Comparison of ENCODE assay signal across 25 mouse cellular contexts in genomic region chr11:102557386-102557785, GRCm38 (mm10). TPM values are rescaled to one million over a fixed set of nuclear protein-coding genes. Genes with fewer than 3 reads are reported as not detected.
DNase-seq lines count a peak whose midpoint lies in the region; ATAC-seq and TF ChIP-seq lines count a peak whose summit lies in the region.
"Had no signal": no experiment of that assay in that cellular context is flagged by ENCODE, and none has a peak within 500 bp of the region (broad histone marks: within the 10 kb centered on the region; RNA-seq: fewer than 3 reads in every experiment).

No protein-coding gene starts in this region.

- H3K4me3 ChIP-seq in hindbrain, embryonic 11.5 days (ENCODE audit: low read depth, low read length): no peak overlapping the region
- H3K4me3 ChIP-seq in hindbrain, embryonic 14.5 days (replicated peaks; ENCODE audit: low read length): no peak overlapping the region
- no peak overlapping the region for H3K4me3 ChIP-seq in kidney, postnatal 0 days (replicated peaks; ENCODE audit: low read depth, low read length)
- no peak overlapping the region for H3K4me3 ChIP-seq in kidney, embryonic 16.5 days (ENCODE audit: low read length)
- H3K4me3 ChIP-seq in lung, adult 2 months (replicated peaks; ENCODE audit: extremely low read depth, low read depth, low read length): no peak overlapping the region
- H3K4me3 ChIP-seq: heart, embryonic 12.5 days; midbrain, embryonic 12.5 days had no signal

- TF ChIP-seq POLR2A in lung, adult 2 months (IDR thresholded peaks at IDR 0.05; ENCODE audit: borderline replicate concordance, extremely low read depth, low read depth, low read length): no peak

- H3K36me3 ChIP-seq in hindbrain, embryonic 11.5 days (ENCODE audit: control insufficient read depth, insufficient read depth, low read length): no peaks in the 10 kb centered on the region
- H3K36me3 ChIP-seq in hindbrain, embryonic 14.5 days (replicated peaks; ENCODE audit: control insufficient read depth, insufficient read depth): no peaks in the 10 kb centered on the region
- H3K36me3 ChIP-seq in kidney, postnatal 0 days (ENCODE audit: insufficient read depth, low read length): no peaks in the 10 kb centered on the region
- H3K36me3 ChIP-seq in kidney, embryonic 16.5 days (ENCODE audit: insufficient read depth, low read length): no peaks in the 10 kb centered on the region
- H3K36me3 ChIP-seq: embryonic facial prominence, embryonic 12.5 days; heart, embryonic 12.5 days; limb, embryonic 12.5 days; midbrain, embryonic 12.5 days; neural tube, embryonic 13.5 days had no signal

- H3K27me3 ChIP-seq in hindbrain, embryonic 11.5 days (ENCODE audit: control insufficient read depth, insufficient read depth, low read length): no peaks in the 10 kb centered on the region
- H3K27me3 ChIP-seq in hindbrain, embryonic 14.5 days (ENCODE audit: control insufficient read depth, insufficient read depth, low read length): no peaks in the 10 kb centered on the region
- no peaks in the 10 kb centered on the region for H3K27me3 ChIP-seq in kidney, postnatal 0 days (ENCODE audit: insufficient read depth, low read length)
- H3K27me3 ChIP-seq in kidney, embryonic 16.5 days (ENCODE audit: insufficient read depth, low read length): no peaks in the 10 kb centered on the region
- H3K27me3 ChIP-seq: embryonic facial prominence, embryonic 12.5 days; heart, embryonic 12.5 days; limb, embryonic 12.5 days; midbrain, embryonic 12.5 days; neural tube, embryonic 13.5 days had no signal

- H3K9ac ChIP-seq in hindbrain, embryonic 11.5 days (ENCODE audit: low read depth, low read length): no peak overlapping the region
- no peak overlapping the region for H3K9ac ChIP-seq in hindbrain, embryonic 14.5 days
- no peak overlapping the region for H3K9ac ChIP-seq in kidney, postnatal 0 days (ENCODE audit: low read depth, low read length)
- no peak overlapping the region for H3K9ac ChIP-seq in kidney, embryonic 16.5 days (replicated peaks; ENCODE audit: low read length)
- H3K9ac ChIP-seq: embryonic facial prominence, embryonic 12.5 days; heart, embryonic 12.5 days; limb, embryonic 12.5 days; liver, postnatal 0 days; midbrain, embryonic 12.5 days had no signal

- 95% methylated on average over 1 of the region's 1 CpGs for WGBS in hindbrain, embryonic 11.5 days
- WGBS in hindbrain, embryonic 14.5 days: 96% methylated on average over 1 of the region's 1 CpGs
- 90% methylated on average over 1 of the region's 1 CpGs for WGBS in kidney, postnatal 0 days
- 87% methylated on average over 1 of the region's 1 CpGs for WGBS in kidney, embryonic 16.5 days
- 94% methylated on average over 1 of the region's 1 CpGs for WGBS in lung, adult 2 months

- no peak for TF ChIP-seq CTCF in kidney, postnatal 0 days (IDR thresholded peaks at IDR 0.05; ENCODE audit: low read depth)
- no peak for TF ChIP-seq CTCF in lung, adult 2 months (IDR thresholded peaks at IDR 0.05; ENCODE audit: insufficient read depth, low read length)

- DNase-seq in hindbrain, embryonic 11.5 days (ENCODE audit: low spot score): no peak
- no peak for DNase-seq in hindbrain, embryonic 14.5 days (ENCODE audit: low spot score)
- no peak for DNase-seq in kidney, postnatal 0 days (ENCODE audit: low spot score)
- peak; percentile 43 for DNase-seq in kidney, postnatal 14 days
- DNase-seq in left cerebral cortex, adult 11 months (ENCODE audit: low spot score): no peak
- no peak for DNase-seq in lung, adult 2 months
- DNase-seq: adrenal gland, postnatal 10 days; cerebellum, adult 9-11 months; embryo, embryonic 11 days; gastrocnemius, adult 2 months; gastrocnemius, postnatal 36 days; heart, adult 18-20 months; liver, postnatal 0 days; lung, postnatal 4 days had no signal

- H3K9me3 ChIP-seq in hindbrain, embryonic 11.5 days (ENCODE audit: control insufficient read depth, low read length): no peaks in the 10 kb centered on the region
- no peaks in the 10 kb centered on the region for H3K9me3 ChIP-seq in hindbrain, embryonic 14.5 days (ENCODE audit: control insufficient read depth, low read length)
- no peaks in the 10 kb centered on the region for H3K9me3 ChIP-seq in kidney, postnatal 0 days (replicated peaks; ENCODE audit: low read length)
- no peaks in the 10 kb centered on the region for H3K9me3 ChIP-seq in kidney, embryonic 16.5 days (ENCODE audit: low read length)
- H3K9me3 ChIP-seq: embryonic facial prominence, embryonic 12.5 days; heart, embryonic 12.5 days; limb, embryonic 12.5 days; megakaryocyte, embryonic 14.5 days; midbrain, embryonic 12.5 days; neural tube, embryonic 13.5 days had no signal

- no peak for ATAC-seq in hindbrain, embryonic 11.5 days (ENCODE audit: low FRiP score)
- no peak for ATAC-seq in hindbrain, embryonic 14.5 days (ENCODE audit: low FRiP score)
- no peak for ATAC-seq in kidney, postnatal 0 days (replicated peaks; ENCODE audit: low FRiP score, low read depth)
- ATAC-seq in kidney, embryonic 16.5 days (ENCODE audit: low FRiP score, low TSS enrichment): no peak
- ATAC-seq: forebrain, embryonic 16.5 days; hindbrain, embryonic 16.5 days; liver, postnatal 0 days; lung, postnatal 0 days; Patski had no signal

- H3K27ac ChIP-seq in hindbrain, embryonic 11.5 days (ENCODE audit: low read depth, low read length): 0 out of 2 replicates have a peak overlapping the region, but pooled peaks have one; percentile 20
- H3K27ac ChIP-seq in hindbrain, embryonic 14.5 days: no peak overlapping the region
- peak overlapping the region; percentile 92; the same call in 1 of the 2 replicates for H3K27ac ChIP-seq in kidney, postnatal 0 days
- H3K27ac ChIP-seq in kidney, embryonic 16.5 days (ENCODE audit: low read length): no peak overlapping the region
- H3K27ac ChIP-seq: limb, embryonic 12.5 days had no signal

- H3K4me1 ChIP-seq in hindbrain, embryonic 11.5 days (replicated peaks; ENCODE audit: control insufficient read depth, insufficient read depth, low read length): peaks cover 4% of the 10 kb centered on the region; the same call in 1 of the 2 replicates
- peaks cover 20% of the 10 kb centered on the region for H3K4me1 ChIP-seq in hindbrain, embryonic 14.5 days (replicated peaks; ENCODE audit: control insufficient read depth, insufficient read depth, low read length)
- 0 out of 2 replicates have a peak, but pooled peaks cover 8% of the 10 kb centered on the region for H3K4me1 ChIP-seq in kidney, postnatal 0 days (replicated peaks; ENCODE audit: insufficient read depth, low read length)
- H3K4me1 ChIP-seq in kidney, embryonic 16.5 days (ENCODE audit: insufficient read depth, low read length): peaks cover 19% of the 10 kb centered on the region
- peaks cover 8% of the 10 kb centered on the region for H3K4me1 ChIP-seq in lung, adult 2 months (ENCODE audit: control insufficient read depth, insufficient read depth, low read length)

- H3K4me2 ChIP-seq in hindbrain, embryonic 11.5 days (replicated peaks; ENCODE audit: low read depth, low read length): no peak overlapping the region
- H3K4me2 ChIP-seq in hindbrain, embryonic 14.5 days (replicated peaks): no peak overlapping the region
- no peak overlapping the region for H3K4me2 ChIP-seq in kidney, postnatal 0 days (ENCODE audit: low read length)
- no peak overlapping the region for H3K4me2 ChIP-seq in kidney, embryonic 16.5 days (replicated peaks; ENCODE audit: low read depth, low read length)
- H3K4me2 ChIP-seq: heart, embryonic 12.5 days had no signal

RNA-seq across cellular contexts. Expression of gene Gpatch8, which starts 1.2 kb away (rescaled TPM):
- polyA plus RNA-seq in hindbrain, embryonic 11.5 days (2014; fragmentation: Nextera tagmentation; extraction: Ambion mirVana): 48.8 and 68.1 TPM in 2 replicates
- 48.2 and 55.3 TPM in 2 replicates for polyA plus RNA-seq in hindbrain, embryonic 14.5 days (2014; fragmentation: Nextera tagmentation; extraction: Ambion mirVana)
- polyA plus RNA-seq in kidney, postnatal 0 days (2015; fragmentation: Nextera tagmentation; extraction: Ambion mirVana): 25.1 and 29.6 TPM in 2 replicates
- 47.5 and 63.8 TPM in 2 replicates for polyA plus RNA-seq in kidney, embryonic 16.5 days (2015; fragmentation: Nextera tagmentation; extraction: Ambion mirVana)
- polyA plus RNA-seq in lung, adult 2 months (2012; rRNA removed): 15.0 and 17.3 TPM in 2 replicates

RNA-seq across cellular contexts. Expression of gene Gm11627, which starts 21.9 kb away (rescaled TPM):
- 5.6 and 7.3 TPM in 2 replicates for polyA plus RNA-seq in hindbrain, embryonic 11.5 days (2014; fragmentation: Nextera tagmentation; extraction: Ambion mirVana)
- 3.7 and 4.3 TPM in 2 replicates for polyA plus RNA-seq in hindbrain, embryonic 14.5 days (2014; fragmentation: Nextera tagmentation; extraction: Ambion mirVana)
- polyA plus RNA-seq in kidney, postnatal 0 days (2015; fragmentation: Nextera tagmentation; extraction: Ambion mirVana): 8.6 and 8.9 TPM in 2 replicates
- polyA plus RNA-seq in kidney, embryonic 16.5 days (2015; fragmentation: Nextera tagmentation; extraction: Ambion mirVana): 7.9 and 10.8 TPM in 2 replicates
- 2.4 and 2.5 TPM in 2 replicates for polyA plus RNA-seq in lung, adult 2 months (2012; rRNA removed)
- polyA plus RNA-seq: liver, postnatal 0 days; Patski had no signal

RNA-seq across cellular contexts. Expression of gene Fzd2, which starts 46.8 kb away (rescaled TPM):
- 29.5 and 31.7 TPM in 2 replicates for polyA plus RNA-seq in hindbrain, embryonic 11.5 days (2014; fragmentation: Nextera tagmentation; extraction: Ambion mirVana)
- 8.2 and 9.2 TPM in 2 replicates for polyA plus RNA-seq in hindbrain, embryonic 14.5 days (2014; fragmentation: Nextera tagmentation; extraction: Ambion mirVana)
- polyA plus RNA-seq in kidney, postnatal 0 days (2015; fragmentation: Nextera tagmentation; extraction: Ambion mirVana): 21.8 and 25.9 TPM in 2 replicates
- polyA plus RNA-seq in kidney, embryonic 16.5 days (2015; fragmentation: Nextera tagmentation; extraction: Ambion mirVana): 27.2 and 27.5 TPM in 2 replicates
- 45.5 and 50.9 TPM in 2 replicates for polyA plus RNA-seq in lung, adult 2 months (2012; rRNA removed)

Comparison
In these comparisons a context has a peak if more than half of its experiments do, and no peak if none do; other contexts are left out.
1. H3K27ac ChIP-seq: peak in hindbrain, embryonic 11.5 days (single experiment) and kidney, postnatal 0 days (single experiment); none in hindbrain, embryonic 14.5 days (single experiment) and kidney, embryonic 16.5 days (single experiment).